Mouse (Mus musculus): ENCODE measurements around the gene Oser1. TPM values are rescaled to one million over a fixed set of nuclear protein-coding genes. Genes with fewer than 3 reads are reported as not detected.

The Oser1 gene
- total and polyA plus RNA-seq, 3 experiments: 43.8 to 53.9 TPM; not detected in 1

GRCm38 (mm10) chr2:163428346-163429011, 4.0 kb upstream of the Oser1 start:
- Histone ChIP-seq H3K27me3 (ENCODE audit: control insufficient read depth in 1 of 2, insufficient read depth in 2 of 2, low read length in 2 of 2) (peaks cover 0 to 2% of the 10 kb centered on the region in 2 experiments; a peak in 1 of 4 replicates), H3K4me3 (ENCODE audit: control insufficient read depth in 1 of 2, insufficient read depth in 1 of 2, low read depth in 2 of 2, low read length in 2 of 2) (no peak overlapping the region), H3K79me2 (ENCODE audit: control insufficient read depth, insufficient read depth, low read length, poor library complexity) (no peaks in the 10 kb centered on the region), H3K9me3 (replicated peaks; ENCODE audit: insufficient read depth, low read length) (no peaks in the 10 kb centered on the region), H3K4me1 (ENCODE audit: control insufficient read depth in 1 of 2, insufficient read depth in 2 of 2, low read length in 2 of 2) (no peaks in the 10 kb centered on the region), H3K9ac (ENCODE audit: control insufficient read depth, low read depth, low read length, poor library complexity, severe bottlenecking) (no peak overlapping the region), H3K27ac (ENCODE audit: control insufficient read depth, low read depth, low read length) (no peak overlapping the region), H3K36me3 (ENCODE audit: control insufficient read depth in 1 of 2, insufficient read depth in 2 of 2, low read length in 2 of 2) (no peaks in the 10 kb centered on the region)
- no peak for DNase-seq (ENCODE audit: low read depth, low spot score)
- TF ChIP-seq NRF1 (IDR thresholded peaks at IDR 0.05; ENCODE audit: insufficient read depth, low read depth, low read length, poor library complexity, severe bottlenecking) (no peak), JUND (IDR thresholded peaks at IDR 0.05; ENCODE audit: low read depth, low read length) (no peak), SMC3 (IDR thresholded peaks at IDR 0.05; ENCODE audit: low read depth, low read length) (no peak), KAT2A (conservative IDR thresholded peaks at IDR 0.05; ENCODE audit: low read depth, low read length) (no peak), RAD21 (IDR thresholded peaks at IDR 0.05; ENCODE audit: low read depth, low read length) (no peak), CHD2 (IDR thresholded peaks at IDR 0.05; ENCODE audit: low read length) (no peak), USF2 (IDR thresholded peaks at IDR 0.05; ENCODE audit: borderline replicate concordance in 1 of 2, insufficient read depth in 1 of 2, low read depth in 1 of 2, low read length in 2 of 2) (no peak), MYB (IDR thresholded peaks at IDR 0.05; ENCODE audit: low read depth, low read length) (no peak), GATA1 (IDR thresholded peaks at IDR 0.05; ENCODE audit: low read depth, low read length) (no peak), RCOR1 (IDR thresholded peaks at IDR 0.05; ENCODE audit: low read depth, low read length) (no peak), ETS1 (IDR thresholded peaks at IDR 0.05; ENCODE audit: low read depth, low read length) (no peak), MEF2A (IDR thresholded peaks at IDR 0.05; ENCODE audit: extremely low read depth, insufficient replicate concordance, low read depth, low read length, poor library complexity, severe bottlenecking) (no peak), ELF1 (IDR thresholded peaks at IDR 0.05; ENCODE audit: low read depth, low read length) (no peak), UBTF (IDR thresholded peaks at IDR 0.05; ENCODE audit: borderline replicate concordance, insufficient read depth, low read depth, low read length) (no peak), ZC3H11A (IDR thresholded peaks at IDR 0.05; ENCODE audit: low read depth, low read length) (no peak), MAZ (IDR thresholded peaks at IDR 0.05; ENCODE audit: low read depth, low read length) (no peak), ZMIZ1 (IDR thresholded peaks at IDR 0.05; ENCODE audit: low read depth, low read length) (no peak), POLR2AphosphoS2 (IDR thresholded peaks at IDR 0.05; ENCODE audit: low read length) (no peak)

Measured in MEL (cell line).